In the genomic region with DNA sequence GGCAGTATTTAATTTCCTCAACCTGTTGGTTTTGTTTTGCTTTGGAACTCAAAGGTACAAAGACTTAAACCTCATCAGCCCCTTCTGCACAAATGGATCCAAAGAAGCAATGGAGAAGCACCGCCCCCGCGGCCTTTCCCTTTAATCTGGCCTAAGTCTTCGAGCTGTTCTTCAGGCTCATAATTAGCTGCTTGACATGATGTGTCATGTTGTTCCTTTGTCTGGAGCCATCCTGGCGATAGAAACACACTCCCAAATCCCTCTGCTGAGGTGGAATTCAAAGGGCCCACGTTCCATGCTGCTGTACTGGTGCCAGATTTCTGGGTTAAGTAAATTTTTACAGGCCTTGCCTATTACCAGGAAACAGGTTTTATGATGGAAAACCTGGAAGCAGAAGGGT, we compare ENCODE assay signal across 19 mouse cellular contexts.
DNase-seq lines count a peak whose midpoint lies in the region; ATAC-seq lines count a peak whose summit lies in the region.
"Had no signal": no experiment of that assay in that cellular context is flagged by ENCODE, and none has a peak within 500 bp of the region (broad histone marks: within the 10 kb centered on the region; RNA-seq: fewer than 3 reads in every experiment).

No protein-coding gene starts in this region.

- peak; percentile 78 for ATAC-seq in forebrain, embryonic 11.5 days (replicated peaks; ENCODE audit: low FRiP score)
- ATAC-seq in forebrain, embryonic 13.5 days: no peak
- ATAC-seq in midbrain, embryonic 14.5 days (ENCODE audit: low FRiP score, low TSS enrichment): no peak
- ATAC-seq in midbrain, embryonic 16.5 days: no peak

- no peak overlapping the region for H3K27ac ChIP-seq in forebrain, embryonic 11.5 days (ENCODE audit: low read depth, low read length)
- H3K27ac ChIP-seq in forebrain, embryonic 13.5 days: no peak overlapping the region
- H3K27ac ChIP-seq in midbrain, embryonic 14.5 days (replicated peaks; ENCODE audit: low read depth, low read length): no peak overlapping the region
- no peak overlapping the region for H3K27ac ChIP-seq in midbrain, embryonic 16.5 days (ENCODE audit: low read length)
- peak overlapping the region; percentile 28; the same call in 1 of the 2 replicates for H3K27ac ChIP-seq in limb, embryonic 10.5 days
- H3K27ac ChIP-seq: liver, embryonic 15.5 days; neural tube, embryonic 15.5 days had no signal

- peak; percentile 81 for DNase-seq in forebrain, embryonic 11.5 days (ENCODE audit: low spot score)
- peak; percentile 29 for DNase-seq in midbrain, embryonic 14.5 days
- no peak for DNase-seq in limb, embryonic 10.5 days (ENCODE audit: low spot score)
- no peak for DNase-seq in left cerebral cortex, adult 18-20 months (ENCODE audit: low spot score in 2 of 2)
- DNase-seq in kidney, adult 8-10 months: no peak
- no peak for DNase-seq in adrenal gland, postnatal 36 days
- DNase-seq: adrenal gland, postnatal 10 days; cerebellum, adult 2 months; kidney, adult 2 months; kidney, postnatal 4 days; left cerebral cortex, postnatal 4 days; right cerebral cortex, adult 18-20 months; thymus, postnatal 4 days had no signal

- no peaks in the 10 kb centered on the region for H3K36me3 ChIP-seq in forebrain, embryonic 11.5 days (ENCODE audit: control insufficient read depth, insufficient read depth, low read length)
- no peaks in the 10 kb centered on the region for H3K36me3 ChIP-seq in forebrain, embryonic 13.5 days (ENCODE audit: poor library complexity, severe bottlenecking)
- no peaks in the 10 kb centered on the region for H3K36me3 ChIP-seq in midbrain, embryonic 14.5 days (ENCODE audit: control insufficient read depth, insufficient read depth, low read length)
- no peaks in the 10 kb centered on the region for H3K36me3 ChIP-seq in midbrain, embryonic 16.5 days (ENCODE audit: control insufficient read depth, insufficient read depth, low read length)
- no peaks in the 10 kb centered on the region for H3K36me3 ChIP-seq in limb, embryonic 10.5 days
- H3K36me3 ChIP-seq: liver, embryonic 15.5 days; neural tube, embryonic 15.5 days had no signal

- H3K27me3 ChIP-seq in forebrain, embryonic 11.5 days (ENCODE audit: control insufficient read depth, insufficient read depth, low read length): peaks cover 32% of the 10 kb centered on the region
- H3K27me3 ChIP-seq in forebrain, embryonic 13.5 days: peaks cover 76% of the 10 kb centered on the region
- H3K27me3 ChIP-seq in midbrain, embryonic 14.5 days (ENCODE audit: control insufficient read depth, insufficient read depth, low read length): no peaks in the 10 kb centered on the region
- H3K27me3 ChIP-seq in midbrain, embryonic 16.5 days (ENCODE audit: control insufficient read depth, insufficient read depth, low read depth, low read length): no peaks in the 10 kb centered on the region
- H3K27me3 ChIP-seq in limb, embryonic 10.5 days (ENCODE audit: low read depth, poor library complexity, severe bottlenecking): peaks cover 68% of the 10 kb centered on the region
- H3K27me3 ChIP-seq: CH12.LX; liver, embryonic 15.5 days had no signal

- no peak overlapping the region for H3K9ac ChIP-seq in forebrain, embryonic 11.5 days (ENCODE audit: low read length)
- no peak overlapping the region for H3K9ac ChIP-seq in forebrain, embryonic 13.5 days
- no peak overlapping the region for H3K9ac ChIP-seq in midbrain, embryonic 14.5 days (replicated peaks; ENCODE audit: low read length)
- H3K9ac ChIP-seq in midbrain, embryonic 16.5 days (ENCODE audit: low read depth, low read length): no peak overlapping the region
- H3K9ac ChIP-seq: liver, embryonic 15.5 days; neural tube, embryonic 15.5 days had no signal

- H3K4me3 ChIP-seq in forebrain, embryonic 11.5 days (ENCODE audit: low read depth, low read length): no peak overlapping the region
- H3K4me3 ChIP-seq in forebrain, embryonic 13.5 days: no peak overlapping the region
- H3K4me3 ChIP-seq in midbrain, embryonic 14.5 days (replicated peaks; ENCODE audit: low read depth, low read length): no peak overlapping the region
- H3K4me3 ChIP-seq in midbrain, embryonic 16.5 days (ENCODE audit: low read depth, low read length): no peak overlapping the region
- no peak overlapping the region for H3K4me3 ChIP-seq in limb, embryonic 10.5 days
- H3K4me3 ChIP-seq: liver, embryonic 15.5 days; myocyte; neural tube, embryonic 15.5 days had no signal

- no peak overlapping the region for H3K4me2 ChIP-seq in forebrain, embryonic 11.5 days (ENCODE audit: low read depth, low read length, severe bottlenecking)
- no peak overlapping the region for H3K4me2 ChIP-seq in forebrain, embryonic 13.5 days
- H3K4me2 ChIP-seq in midbrain, embryonic 14.5 days (ENCODE audit: low read length): no peak overlapping the region
- no peak overlapping the region for H3K4me2 ChIP-seq in midbrain, embryonic 16.5 days (ENCODE audit: low read length)
- H3K4me2 ChIP-seq: liver, embryonic 15.5 days; neural tube, embryonic 15.5 days had no signal

- no peaks in the 10 kb centered on the region for H3K9me3 ChIP-seq in forebrain, embryonic 11.5 days (ENCODE audit: control insufficient read depth, low read length)
- H3K9me3 ChIP-seq in forebrain, embryonic 13.5 days (replicated peaks): no peaks in the 10 kb centered on the region
- H3K9me3 ChIP-seq in midbrain, embryonic 14.5 days (ENCODE audit: control insufficient read depth, low read length): no peaks in the 10 kb centered on the region
- no peaks in the 10 kb centered on the region for H3K9me3 ChIP-seq in midbrain, embryonic 16.5 days (replicated peaks; ENCODE audit: control insufficient read depth, low read length, poor library complexity, severe bottlenecking)
- H3K9me3 ChIP-seq in limb, embryonic 10.5 days (replicated peaks): no peaks in the 10 kb centered on the region
- H3K9me3 ChIP-seq: liver, embryonic 15.5 days; neural tube, embryonic 15.5 days had no signal

- peaks cover 4% of the 10 kb centered on the region; the same call in 1 of the 2 replicates for H3K4me1 ChIP-seq in forebrain, embryonic 11.5 days (replicated peaks; ENCODE audit: control insufficient read depth, insufficient read depth, low read length)
- H3K4me1 ChIP-seq in forebrain, embryonic 13.5 days: peaks cover 12% of the 10 kb centered on the region
- no peaks in the 10 kb centered on the region; the same call in 1 of the 2 replicates for H3K4me1 ChIP-seq in midbrain, embryonic 14.5 days (ENCODE audit: control insufficient read depth, insufficient read depth, low read length)
- no peaks in the 10 kb centered on the region for H3K4me1 ChIP-seq in midbrain, embryonic 16.5 days (ENCODE audit: control insufficient read depth, insufficient read depth, low read length)
- peaks cover 24% of the 10 kb centered on the region for H3K4me1 ChIP-seq in limb, embryonic 10.5 days
- H3K4me1 ChIP-seq: liver, embryonic 15.5 days had no signal

- 19% methylated on average over 6 of the region's 6 CpGs for WGBS in forebrain, embryonic 11.5 days
- WGBS in forebrain, embryonic 13.5 days: 5% methylated on average over 6 of the region's 6 CpGs
- WGBS in midbrain, embryonic 14.5 days: 22% methylated on average over 6 of the region's 6 CpGs
- 17% methylated on average over 6 of the region's 6 CpGs for WGBS in midbrain, embryonic 16.5 days
- WGBS in limb, embryonic 10.5 days: 61% methylated on average over 6 of the region's 6 CpGs

Comparison
In these comparisons a context has a peak if more than half of its experiments do, and no peak if none do; other contexts are left out.
1. DNase-seq: peak in forebrain, embryonic 11.5 days (single experiment) and midbrain, embryonic 14.5 days (single experiment); none in limb, embryonic 10.5 days (single experiment), left cerebral cortex, adult 18-20 months (0 of 2), kidney, adult 8-10 months (0 of 2) and adrenal gland, postnatal 36 days (0 of 2).